Mouse (Mus musculus): ENCODE measurements around the gene Ltc4s. TPM values are rescaled to one million over a fixed set of nuclear protein-coding genes. Genes with fewer than 3 reads are reported as not detected.
A peak's percentile ranks its signal among the peaks of the same experiment; 100 is the strongest.

The Ltc4s gene
- total and polyA plus RNA-seq, 3 experiments = 0.47 to 2.0 (median 1.4) TPM

DNA sequence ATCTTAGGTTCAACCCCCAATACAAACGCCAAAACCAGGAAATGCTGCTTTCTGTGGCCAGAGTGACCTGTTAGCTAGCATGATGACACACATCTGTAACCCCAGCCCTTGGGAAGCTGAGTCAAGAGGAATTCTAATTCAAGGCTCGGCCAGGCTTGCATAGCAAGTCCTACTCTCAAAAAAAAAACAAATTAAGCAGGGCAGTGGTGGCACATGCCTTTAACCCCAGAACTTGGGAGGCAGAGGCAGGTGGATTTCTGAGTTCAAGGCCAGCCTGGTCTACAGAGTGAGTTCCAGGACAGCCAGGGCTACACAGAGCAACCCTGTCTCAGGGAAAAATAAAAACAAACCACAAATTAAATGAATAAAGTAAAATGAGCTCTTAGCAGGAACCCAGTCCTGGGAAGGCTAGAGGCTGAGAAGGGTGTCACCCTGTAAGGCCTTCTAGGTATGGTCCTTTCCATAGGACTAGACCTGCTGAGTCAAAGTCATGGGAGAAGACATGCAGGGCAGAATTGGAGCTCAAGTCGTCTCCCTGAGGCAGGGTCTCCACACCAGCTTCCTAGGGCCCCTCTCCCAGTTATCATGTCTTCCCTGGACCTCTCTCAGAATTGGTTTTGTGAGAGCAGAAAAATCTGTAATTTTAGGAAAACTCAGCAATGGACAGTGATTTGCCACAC is 26.2 kb downstream of the Ltc4s start (continued):
- TF ChIP-seq MEF2A (IDR thresholded peaks at IDR 0.05; ENCODE audit: borderline replicate concordance, low read depth, low read length) = peak; percentile 48; the same call in 1 of the 2 replicates
- 0 out of 2 replicates have a peak, but pooled peaks have one; percentile 14 for TF ChIP-seq TBP (conservative IDR thresholded peaks at IDR 0.05; ENCODE audit: low read depth, low read length)
- no peak for TF ChIP-seq E2F4 (IDR thresholded peaks at IDR 0.05; ENCODE audit: insufficient replicate concordance, low read depth, low read length)
- no peak for TF ChIP-seq UBTF (IDR thresholded peaks at IDR 0.05; ENCODE audit: low read depth, low read length)
- TF ChIP-seq IRF4 (IDR thresholded peaks at IDR 0.05; ENCODE audit: low read depth, low read length) = peak; percentile 79

DNA sequence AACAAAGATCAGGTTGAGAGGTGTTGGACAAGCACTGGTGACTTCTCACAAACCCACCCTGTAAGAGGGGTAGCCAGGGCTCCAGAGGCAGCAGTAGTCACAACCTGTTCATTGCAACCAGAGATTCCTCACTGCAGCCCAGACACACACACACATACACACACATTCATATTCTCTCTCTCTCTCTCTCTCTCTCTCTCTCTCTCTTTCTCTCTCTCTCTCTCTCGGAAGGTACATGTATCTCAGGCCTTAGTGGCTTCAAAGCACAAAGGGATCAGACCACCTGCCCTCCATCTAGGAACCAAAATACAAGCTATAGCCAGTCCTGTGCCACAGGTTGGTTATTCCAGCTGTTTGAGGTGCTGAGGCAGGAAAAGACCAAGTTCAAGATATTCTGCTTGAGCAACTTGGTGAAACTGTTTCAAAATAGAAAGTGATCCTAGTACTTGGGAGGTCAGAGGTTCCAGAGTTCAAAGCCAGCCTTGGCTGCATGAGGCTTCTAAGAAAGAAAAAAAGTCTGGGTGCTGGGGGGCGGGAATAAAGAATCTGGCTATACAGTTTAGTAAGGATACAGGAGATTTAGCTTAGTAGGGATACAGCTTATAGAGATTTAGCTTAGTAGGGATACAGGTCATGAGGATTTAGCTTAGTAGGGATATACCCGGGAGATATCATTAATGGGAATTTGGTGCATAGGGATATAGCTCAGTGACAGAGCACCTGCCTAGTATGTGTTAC is 26.9 kb downstream of the Ltc4s start:
- peak overlapping the region; percentile 79 for H3K4me2 ChIP-seq (ENCODE audit: insufficient read depth, low read depth, poor library complexity, severe bottlenecking)
- DNase-seq (ENCODE audit: extremely low read depth) = no peak
- peak overlapping the region; percentile 98 for H3K9ac ChIP-seq (ENCODE audit: insufficient read depth, low read depth)
- peak overlapping the region; percentile 74 to 97 (median 89) for H3K4me3 ChIP-seq (replicated peaks in 1 of 3; ENCODE audit: low read depth in 2 of 3, low read length in 2 of 3, poor library complexity in 1 of 3)
- dilution Hi-C loops (cut with MboI; ENCODE audit: extremely low pct_ligation_motif_present, extremely low pct_unique_long_range_greater_than_20kb, low sequenced_read_pairs) (no loop called here), in situ Hi-C loops (cut with MboI; ENCODE audit: low pct_ligation_motif_present, low pct_unique_long_range_greater_than_20kb, low sequenced_read_pairs) (loop anchor here (5.0 kb wide), 1 partner anchor 34 kb away; no protein-coding TSS in a partner anchor)
- H3K27me3 ChIP-seq (replicated peaks) = no peaks in the 10 kb centered on the region
- peak overlapping the region; percentile 94 for H3K27ac ChIP-seq (ENCODE audit: insufficient read depth, low read depth)
- H3K36me3 ChIP-seq (replicated peaks in 1 of 2; ENCODE audit: control insufficient read depth in 1 of 2, insufficient read depth in 1 of 2, low read length in 1 of 2) = peaks cover 23 to 29% of the 10 kb centered on the region in 2 experiments
- TF ChIP-seq PAX5 (IDR thresholded peaks at IDR 0.05; ENCODE audit: low read length) (no peak), ZKSCAN1 (IDR thresholded peaks at IDR 0.05; ENCODE audit: borderline replicate concordance, low read depth, low read length) (peak; percentile 76), MAFK (IDR thresholded peaks at IDR 0.05; ENCODE audit: insufficient replicate concordance, low read length) (no peak)
- no peaks in the 10 kb centered on the region for H3K9me3 ChIP-seq (replicated peaks; ENCODE audit: low read length)
- peaks cover 39% of the 10 kb centered on the region for H3K79me2 ChIP-seq (replicated peaks; ENCODE audit: control insufficient read depth, extremely low read depth, insufficient read depth, poor library complexity, severe bottlenecking)
- H3K4me1 ChIP-seq (ENCODE audit: control insufficient read depth in 1 of 2, insufficient read depth in 2 of 2) = peaks cover 31 to 73% of the 10 kb centered on the region in 2 experiments

DNA sequence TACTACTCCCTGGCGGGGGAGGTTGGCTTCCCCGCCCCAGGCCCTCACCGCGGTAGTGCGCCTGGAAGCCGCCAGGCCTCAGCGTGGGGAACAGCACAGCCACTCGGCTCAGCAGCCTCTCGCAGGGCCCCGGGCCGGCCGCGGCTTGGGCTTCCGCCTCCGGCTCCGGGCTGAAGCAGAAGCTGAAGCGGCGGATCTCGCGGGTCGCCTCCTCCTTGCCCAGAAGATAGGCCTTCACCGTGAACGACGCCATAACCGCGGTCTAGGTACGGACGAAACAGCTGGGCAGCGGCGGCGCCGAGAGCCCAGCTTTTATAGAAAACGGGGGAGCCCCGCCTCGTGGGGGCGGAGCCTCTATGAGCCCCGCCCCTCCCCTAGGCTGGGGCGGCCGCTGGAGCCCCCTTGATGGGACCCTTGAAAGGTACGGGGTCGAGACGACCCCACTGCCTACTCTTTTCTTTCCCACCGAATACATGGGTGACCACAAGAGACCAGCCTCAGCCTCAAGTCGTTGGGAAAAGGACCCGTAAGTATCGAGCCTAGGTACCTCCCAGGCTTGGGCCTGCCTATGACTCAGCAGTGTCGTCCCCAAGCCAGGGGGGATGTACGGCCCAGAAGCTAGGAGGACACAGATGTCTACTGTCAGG is 27.8 kb downstream of the Ltc4s start, which contains the start of the genes Sqstm1 and Mgat4b:
Gene Sqstm1 (minus strand): TSS at position 323 of the 647 bp plus-strand sequence.
Gene Mgat4b (plus strand): TSS at position 386 of the 647 bp plus-strand sequence.
- Histone ChIP-seq H3K27ac (ENCODE audit: insufficient read depth, low read depth) (peak within 1 kb of the TSS; percentile 94), H3K4me2 (ENCODE audit: insufficient read depth, low read depth, poor library complexity, severe bottlenecking) (peak within 1 kb of the TSS; percentile 79), H3K36me3 (replicated peaks in 1 of 2; ENCODE audit: control insufficient read depth in 1 of 2, insufficient read depth in 1 of 2, low read length in 1 of 2) (peaks cover 32 to 38% of the 10 kb centered on the region in 2 experiments), H3K4me1 (ENCODE audit: control insufficient read depth in 1 of 2, insufficient read depth in 2 of 2) (peaks cover 25 to 72% of the 10 kb centered on the region in 2 experiments), H3K27me3 (replicated peaks) (no peaks in the 10 kb centered on the region), H3K9me3 (replicated peaks; ENCODE audit: low read length) (no peaks in the 10 kb centered on the region), H3K9ac (ENCODE audit: insufficient read depth, low read depth) (peak within 1 kb of the TSS; percentile 98), H3K79me2 (replicated peaks; ENCODE audit: control insufficient read depth, extremely low read depth, insufficient read depth, poor library complexity, severe bottlenecking) (peaks cover 47% of the 10 kb centered on the region), H3K4me3 (replicated peaks in 1 of 3; ENCODE audit: low read depth in 2 of 3, low read length in 2 of 3, poor library complexity in 1 of 3) (peak within 1 kb of the TSS; percentile 74 to 97 (median 89))
- dilution Hi-C loops (cut with MboI; ENCODE audit: extremely low pct_ligation_motif_present, extremely low pct_unique_long_range_greater_than_20kb, low sequenced_read_pairs) (no loop called here), in situ Hi-C loops (cut with MboI; ENCODE audit: low pct_ligation_motif_present, low pct_unique_long_range_greater_than_20kb, low sequenced_read_pairs) (loop anchor here (5.0 kb wide), 1 partner anchor 33 kb away; no protein-coding TSS in a partner anchor)
- DNase-seq (ENCODE audit: extremely low read depth) = peak; percentile 82
- TF ChIP-seq MAFK (IDR thresholded peaks at IDR 0.05; ENCODE audit: insufficient replicate concordance, low read length) = peak; percentile 94
- TF ChIP-seq USF2 (conservative IDR thresholded peaks at IDR 0.05; ENCODE audit: low read depth, low read length) = no peak
- TF ChIP-seq POLR2A (IDR thresholded peaks at IDR 0.05; ENCODE audit: low read depth, low read length) = peak; percentile 98
- TF ChIP-seq CHD2 (IDR thresholded peaks at IDR 0.05; ENCODE audit: low read length) = no peak
- 0 out of 2 replicates have a peak, but pooled peaks have one; percentile 33 for TF ChIP-seq CHD1 (IDR thresholded peaks at IDR 0.05; ENCODE audit: low read depth, low read length)
- peak; percentile 97 for TF ChIP-seq ZMIZ1 (IDR thresholded peaks at IDR 0.05; ENCODE audit: low read depth, low read length)
- no peak; the same call in 1 of the 2 replicates for TF ChIP-seq SIN3A (IDR thresholded peaks at IDR 0.05; ENCODE audit: low read length)
- TF ChIP-seq JUND (conservative IDR thresholded peaks at IDR 0.05; ENCODE audit: low read depth, low read length) = no peak
- TF ChIP-seq TBP (conservative IDR thresholded peaks at IDR 0.05; ENCODE audit: low read depth, low read length) = peak; percentile 97
- TF ChIP-seq MEF2A (IDR thresholded peaks at IDR 0.05; ENCODE audit: borderline replicate concordance, low read depth, low read length) = 0 out of 2 replicates have a peak, but pooled peaks have one; percentile 39
- TF ChIP-seq BHLHE40 (IDR thresholded peaks at IDR 0.05; ENCODE audit: low read depth, low read length) = peak; percentile 10; the same call in 1 of the 2 replicates
- TF ChIP-seq ETS1 (conservative IDR thresholded peaks at IDR 0.05; ENCODE audit: low read depth, low read length) = peak; percentile 43; the same call in 1 of the 2 replicates
- no peak for TF ChIP-seq GABPA (IDR thresholded peaks at IDR 0.05; ENCODE audit: insufficient replicate concordance, low read depth, low read length)
- peak; percentile 99 for TF ChIP-seq NELFE (IDR thresholded peaks at IDR 0.05; ENCODE audit: low read depth, low read length)
- TF ChIP-seq MAX (IDR thresholded peaks at IDR 0.05; ENCODE audit: low read length) = peak; percentile 44; the same call in 1 of the 2 replicates
- TF ChIP-seq PAX5 (IDR thresholded peaks at IDR 0.05; ENCODE audit: low read length) = no peak
- no peak for TF ChIP-seq ZNF384 (IDR thresholded peaks at IDR 0.05; ENCODE audit: low read depth, low read length)
- TF ChIP-seq NRF1 (IDR thresholded peaks at IDR 0.05; ENCODE audit: low read depth, low read length) = no peak; the same call in 1 of the 2 replicates
- peak; percentile 88; the same call in 1 of the 2 replicates for TF ChIP-seq POLR2AphosphoS2 (IDR thresholded peaks at IDR 0.05; ENCODE audit: low read depth, low read length)
- TF ChIP-seq TCF12 (IDR thresholded peaks at IDR 0.05; ENCODE audit: low read depth, low read length) = peak; percentile 69
